Mouse (Mus musculus): ENCODE data around the gene Sf3a2.

- TF ChIP-seq CTCF (IDR thresholded peaks at IDR 0.05; ENCODE audit: control insufficient read depth, insufficient read depth, insufficient replicate concordance, low read depth, low read length) (no peak), POLR2A (IDR thresholded peaks at IDR 0.05; ENCODE audit: control insufficient read depth, low read depth, low read length) (no peak)
Observed at GRCm38 (mm10) chr10:80810084-80810483, 12.1 kb downstream of the Sf3a2 start.
